Mouse (Mus musculus): Measurements from ENCODE around the gene Zfhx2.

GRCm38 (mm10) chr14:55126521-55126920 lies 34.4 kb upstream of the Zfhx2 start:
- TF ChIP-seq CTCF (IDR thresholded peaks at IDR 0.05; ENCODE audit: low read depth) (no peak), EP300 (optimal IDR thresholded peaks at IDR 0.05) (no peak)
